Mouse (Mus musculus) heart, postnatal 0 days (tissue): ENCODE measurements around the gene Tex2. TPM values are rescaled to one million over a fixed set of nuclear protein-coding genes. Genes with fewer than 3 reads are reported as not detected.

Source experiments
- ATAC-seq: fragments of 200-750 bp; cut with Nextera tagmentation; 2 replicates; pipeline ENCODE4 v1.8.0; 2017; ENCODE audit warnings: low read depth, moderate number of reproducible peaks, moderate library complexity; ENCODE audit not compliant: insufficient read depth
- DNase-seq: peaks from one replicate; pipeline ENCODE4 v3.0.0-alpha.2; 2016; ENCODE audit warnings: low spot score
- H3K27ac ChIP-seq: fragments of 300-500 bp; sonication (generic); 2 replicates; pipeline ENCODE4 v1.5.1; 2014; ENCODE audit warnings: low read depth, mild to moderate bottlenecking
- H3K27me3 ChIP-seq: fragments of 300-500 bp; sonication (generic); 2 replicates; pipeline ENCODE4 v1.6.1; 2014; ENCODE audit warnings: low read length, mixed read lengths; ENCODE audit not compliant: control insufficient read depth, insufficient read depth
- H3K36me3 ChIP-seq: fragments of 300-500 bp; sonication (generic); replicated peaks from 2 replicates; pipeline ENCODE4 v1.6.1; 2014; ENCODE audit warnings: low read length, mixed read lengths; ENCODE audit not compliant: control insufficient read depth, insufficient read depth
- H3K4me1 ChIP-seq: fragments of 300-500 bp; sonication (generic); 2 replicates; pipeline ENCODE4 v1.6.1; 2014; ENCODE audit warnings: antibody characterized with exemption; ENCODE audit not compliant: control insufficient read depth, insufficient read depth
- H3K4me2 ChIP-seq: fragments of 300-500 bp; sonication (generic); 2 replicates; pipeline ENCODE4 v1.6.1; 2014; ENCODE audit warnings: low read depth, mild to moderate bottlenecking, low read length, moderate library complexity
- H3K4me3 ChIP-seq: fragments of 300-500 bp; sonication (generic); 2 replicates; pipeline ENCODE4 v1.5.1; 2014; ENCODE audit warnings: low read depth, low read length
- H3K9ac ChIP-seq: fragments of 300-500 bp; sonication (generic); replicated peaks from 2 replicates; pipeline ENCODE4 v1.6.1; 2014; ENCODE audit warnings: low read depth, low read length, mixed read lengths
- H3K9me3 ChIP-seq: fragments of 300-500 bp; sonication (generic); replicated peaks from 2 replicates; pipeline ENCODE4 v1.6.1; 2016; ENCODE audit warnings: low read length; ENCODE audit not compliant: control insufficient read depth
- CTCF ChIP-seq: IDR thresholded peaks from 2 replicates; pipeline ENCODE4 v1.5.1; 2016; ENCODE audit warnings: antibody characterized with exemption, control low read depth, low read depth
- EP300 ChIP-seq: IDR thresholded peaks from 2 replicates; pipeline ENCODE4 v1.6.1; 2016; ENCODE audit warnings: antibody characterized with exemption, low read depth
- WGBS: fragments of 180-500 bp; shearing (Covaris S2); extraction: QIAGEN DNeasy Blood & Tissue Kit; methylation state at CpG from one replicate; pipeline ENCODE4 v1.1.7; 2014; 5-methylcytosine and 5-hydroxymethylcytosine counted together
- polyA plus RNA-seq: library from polyadenylated mRNA; unstranded; fragments of >200 nt; fragmentation: Nextera tagmentation; extraction: Ambion mirVana; gene quantifications from 2 replicates; pipeline ENCODE4 v1.2.1, GENCODE M21; 2015
- total RNA-seq: library from RNA; depleted of rRNA; stranded (reverse); fragments of >200 nt; gene quantifications from 2 replicates; pipeline ENCODE4 v1.2.3, GENCODE M21; 2014; ENCODE audit warnings: low replicate concordance; rRNA removed

Gene Tex2
- total RNA-seq = 23.7 and 37.4 TPM in 2 replicates
- polyA plus RNA-seq = 14.0 and 14.5 TPM in 2 replicates

DNA sequence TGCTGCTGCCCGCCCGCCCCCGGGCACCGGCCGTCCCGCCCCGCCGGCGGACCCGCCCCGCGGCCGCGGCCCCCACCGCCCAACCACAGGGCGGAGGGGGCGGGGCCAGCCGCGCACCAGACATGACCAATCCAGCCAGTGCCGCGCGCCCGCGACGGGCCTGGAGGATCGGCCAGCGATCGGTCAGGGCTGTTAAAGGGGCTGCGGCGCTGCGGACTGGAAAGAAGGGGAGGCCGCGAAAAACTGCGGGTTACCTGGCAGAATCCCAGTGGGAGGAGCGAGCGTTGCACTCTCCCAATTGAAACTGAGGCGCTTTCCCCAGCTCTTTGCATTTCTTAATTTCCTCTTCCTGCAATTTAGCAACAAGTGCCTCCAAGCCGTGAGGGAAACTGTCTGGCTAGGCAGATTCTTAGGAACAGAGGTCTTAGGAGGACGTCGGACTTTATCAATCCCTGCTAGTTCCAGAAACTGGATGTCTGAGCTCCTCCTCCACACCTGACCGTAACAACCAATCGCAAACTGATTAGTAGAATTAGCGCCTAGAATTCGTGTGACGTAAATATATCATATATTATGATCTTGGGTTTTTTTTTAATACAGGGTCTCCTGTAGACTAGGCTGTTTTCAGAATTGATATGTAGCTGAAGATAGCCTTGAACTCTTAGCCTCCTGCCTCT, at the start of gene Tex2:
Tex2 (minus strand) TSS at position 463 of the 677 bp plus-strand sequence.
- TF ChIP-seq CTCF (no peak), EP300 (peak; percentile 68; the same call in 1 of the 2 replicates)
- Histone ChIP-seq H3K4me1 (peaks cover 36% of the 10 kb centered on the region), H3K9me3 (no peaks in the 10 kb centered on the region), H3K27ac (peak within 1 kb of the TSS; percentile 96), H3K4me3 (peak within 1 kb of the TSS; percentile 93), H3K36me3 (no peaks in the 10 kb centered on the region), H3K9ac (peak within 1 kb of the TSS; percentile 91), H3K4me2 (peak within 1 kb of the TSS; percentile 70), H3K27me3 (no peaks in the 10 kb centered on the region)
- ATAC-seq = peak; percentile 94
- DNase-seq = peak; percentile 94
- WGBS = under 1% methylated on average over 44 of the region's 45 CpGs

DNA sequence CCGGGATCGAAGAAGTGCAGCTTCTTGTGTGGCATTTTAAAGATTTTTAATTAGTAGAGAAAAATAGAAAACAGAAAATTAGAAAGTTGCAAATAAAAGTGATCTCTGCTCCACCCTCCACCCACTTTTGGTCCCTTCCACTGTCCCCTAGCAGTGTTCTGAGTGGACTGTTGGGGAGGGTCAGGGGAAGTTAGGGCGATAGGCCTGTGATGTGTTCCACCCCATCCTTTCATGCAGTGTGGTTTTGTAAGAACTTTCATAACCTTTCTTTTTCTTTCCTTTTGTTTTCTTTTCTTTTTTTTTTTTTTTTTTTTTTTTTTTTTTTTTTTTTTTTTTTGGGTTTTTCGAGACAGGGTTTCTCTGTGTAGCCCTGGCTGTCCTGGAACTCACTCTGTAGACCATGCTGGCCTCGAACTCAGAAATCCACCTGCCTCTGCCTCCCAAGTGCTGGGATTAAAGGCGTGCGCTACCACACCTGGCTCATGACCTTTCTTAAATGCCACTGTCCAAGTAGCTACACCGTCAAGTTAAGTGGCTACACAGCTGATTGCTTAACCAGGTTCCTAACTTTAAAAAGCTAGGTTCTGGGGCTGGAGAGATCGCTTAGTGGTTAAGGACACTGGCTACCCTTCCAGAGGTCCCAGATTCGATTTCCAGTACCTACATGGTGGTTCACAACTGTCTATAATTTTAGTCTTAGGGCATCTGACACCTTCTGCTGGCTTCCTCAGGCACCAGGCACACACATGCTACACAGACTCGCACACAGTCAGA, 49.6 kb upstream of the Tex2 start:
- DNase-seq = no peak
- Histone ChIP-seq H3K4me2 (no peak overlapping the region), H3K27ac (peak overlapping the region; percentile 35), H3K4me1 (peaks cover 21% of the 10 kb centered on the region), H3K9ac (no peak overlapping the region), H3K36me3 (peaks cover 6% of the 10 kb centered on the region), H3K9me3 (no peaks in the 10 kb centered on the region), H3K27me3 (no peaks in the 10 kb centered on the region), H3K4me3 (no peak overlapping the region)
- TF ChIP-seq CTCF = no peak
- TF ChIP-seq EP300 = no peak
- 84% methylated on average over 10 of the region's 11 CpGs for WGBS
- ATAC-seq = no peak

DNA sequence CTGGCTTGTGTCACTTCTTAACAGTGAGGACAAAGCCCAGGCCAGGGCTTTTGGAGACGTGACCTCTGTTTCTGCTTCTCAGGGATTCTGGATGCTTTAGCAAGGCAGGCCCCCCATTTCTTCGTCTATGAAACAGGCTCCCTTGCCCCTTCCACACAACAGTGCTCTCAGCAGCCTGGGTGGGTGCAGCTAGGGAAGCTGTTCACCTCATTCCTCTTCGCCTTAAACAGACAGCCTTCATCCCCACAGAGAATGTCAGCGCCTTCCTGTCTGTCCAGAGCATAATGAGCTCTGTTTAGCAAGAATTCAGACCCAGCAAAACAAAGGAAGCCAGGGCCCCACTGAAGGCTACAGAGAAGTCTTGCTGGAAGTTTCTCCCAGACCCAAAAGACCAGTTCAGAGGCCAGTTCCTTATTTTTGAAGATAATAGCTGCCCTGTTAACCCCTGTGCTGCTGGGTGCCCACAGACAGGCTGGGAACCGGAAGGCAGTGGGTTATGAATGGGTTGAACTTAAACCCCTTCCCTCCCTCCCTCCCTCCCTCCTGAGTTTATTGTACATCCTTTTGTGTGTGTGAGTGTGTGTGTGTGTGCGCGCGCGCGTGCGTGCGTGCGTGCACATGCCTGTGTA, 47.3 kb upstream of the Tex2 start:
- no peak for TF ChIP-seq CTCF
- TF ChIP-seq EP300 = no peak
- Histone ChIP-seq H3K4me1 (peaks cover 22% of the 10 kb centered on the region), H3K4me2 (no peak overlapping the region), H3K27me3 (no peaks in the 10 kb centered on the region), H3K9me3 (no peaks in the 10 kb centered on the region), H3K4me3 (no peak overlapping the region), H3K36me3 (peaks cover 6% of the 10 kb centered on the region), H3K27ac (peak overlapping the region; percentile 94), H3K9ac (no peak overlapping the region)
- 75% methylated on average over 13 of the region's 13 CpGs for WGBS
- ATAC-seq = 0 out of 2 replicates have a peak, but pooled peaks have one; percentile 10
- DNase-seq = peak; percentile 45

DNA sequence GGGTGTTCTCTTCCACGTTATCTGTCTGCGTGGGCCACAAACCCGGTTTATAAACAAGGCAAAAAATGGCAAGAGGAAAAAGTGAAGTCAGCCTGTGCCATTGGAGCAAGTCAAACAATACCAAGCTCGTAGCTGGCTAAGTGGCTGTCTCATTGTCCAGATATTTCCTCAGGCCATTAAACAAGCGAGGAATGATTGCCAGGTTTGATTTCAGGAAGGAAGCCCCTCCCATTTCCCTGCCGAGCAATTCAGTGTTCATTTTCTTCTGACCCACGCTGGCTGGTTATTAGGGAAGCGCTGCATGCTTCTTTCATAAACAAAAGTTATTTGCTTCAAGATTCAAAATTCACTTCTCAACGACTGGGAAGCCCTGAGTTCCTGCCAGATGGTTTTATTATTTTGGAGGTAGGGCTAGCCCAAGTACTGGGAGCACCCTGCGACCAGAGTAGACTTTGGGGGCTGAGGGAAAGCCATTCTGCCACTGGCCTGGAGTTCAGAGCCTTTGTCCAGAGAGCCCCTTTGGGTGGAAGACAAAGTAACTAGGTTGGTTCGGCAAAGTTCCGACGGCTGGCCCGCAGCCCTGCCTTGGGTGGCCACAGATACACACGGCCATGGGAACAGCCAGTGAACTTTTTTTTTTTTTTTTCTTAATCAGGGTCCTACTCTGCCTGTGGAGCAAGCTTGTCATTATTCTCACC, 46.5 kb upstream of the Tex2 start:
- Histone ChIP-seq H3K27me3 (no peaks in the 10 kb centered on the region), H3K9me3 (no peaks in the 10 kb centered on the region), H3K36me3 (peaks cover 6% of the 10 kb centered on the region), H3K4me1 (peaks cover 22% of the 10 kb centered on the region), H3K9ac (no peak overlapping the region), H3K4me3 (no peak overlapping the region), H3K4me2 (no peak overlapping the region), H3K27ac (peak overlapping the region; percentile 94)
- peak; percentile 94 for TF ChIP-seq EP300
- TF ChIP-seq CTCF = no peak
- 41% methylated on average over 15 of the region's 15 CpGs for WGBS
- peak; percentile 43 for ATAC-seq
- DNase-seq = peak; percentile 86
